ENCODE assay signal across 11 mouse cellular contexts in genomic region chr5:98255760-98256490, GRCm38 (mm10). TPM values are rescaled to one million over a fixed set of nuclear protein-coding genes. Genes with fewer than 3 reads are reported as not detected.
A peak's percentile ranks its signal among the peaks of the same experiment; 100 is the strongest.
DNase-seq lines count a peak whose midpoint lies in the region; ATAC-seq and TF ChIP-seq lines count a peak whose summit lies in the region.
"Had no signal": no experiment of that assay in that cellular context is flagged by ENCODE, and none has a peak within 500 bp of the region (broad histone marks: within the 10 kb centered on the region; RNA-seq: fewer than 3 reads in every experiment).

No protein-coding gene starts in this region.

- H3K27ac ChIP-seq in ES-E14 (ENCODE audit: insufficient read depth, low read depth, low read length, poor library complexity, severe bottlenecking) = no peak overlapping the region
- H3K27ac ChIP-seq in forebrain, embryonic 10.5 days = no peak overlapping the region
- no peak overlapping the region for H3K27ac ChIP-seq in midbrain, embryonic 10.5 days (replicated peaks)
- H3K27ac ChIP-seq in stomach, postnatal 0 days (replicated peaks) = no peak overlapping the region
- H3K27ac ChIP-seq: gastrocnemius, adult 2 months; liver, embryonic 13.5 days had no signal

- H3K9me3 ChIP-seq in ES-E14 (ENCODE audit: control insufficient read depth, insufficient read depth, low read depth, low read length) = no peaks in the 10 kb centered on the region
- no peaks in the 10 kb centered on the region for H3K9me3 ChIP-seq in forebrain, embryonic 10.5 days
- H3K9me3 ChIP-seq in midbrain, embryonic 10.5 days (replicated peaks) = no peaks in the 10 kb centered on the region
- H3K9me3 ChIP-seq in stomach, postnatal 0 days (ENCODE audit: control insufficient read depth, low read length) = no peaks in the 10 kb centered on the region
- H3K9me3 ChIP-seq: liver, embryonic 13.5 days had no signal

- H3K36me3 ChIP-seq in ES-E14 (ENCODE audit: control insufficient read depth, insufficient read depth, low read length, poor library complexity, severe bottlenecking) = no peaks in the 10 kb centered on the region
- H3K36me3 ChIP-seq in forebrain, embryonic 10.5 days (replicated peaks) = no peaks in the 10 kb centered on the region
- H3K36me3 ChIP-seq in midbrain, embryonic 10.5 days = no peaks in the 10 kb centered on the region
- no peaks in the 10 kb centered on the region for H3K36me3 ChIP-seq in stomach, postnatal 0 days (ENCODE audit: control insufficient read depth, insufficient read depth, low read length)
- H3K36me3 ChIP-seq: liver, embryonic 13.5 days had no signal

- no peak overlapping the region for H3K9ac ChIP-seq in ES-E14 (ENCODE audit: insufficient read depth, low read depth, low read length, poor library complexity, severe bottlenecking)
- no peak overlapping the region for H3K9ac ChIP-seq in stomach, postnatal 0 days (ENCODE audit: low read length)
- H3K9ac ChIP-seq: liver, embryonic 13.5 days had no signal

- TF ChIP-seq EP300 in stomach, postnatal 0 days (optimal IDR thresholded peaks at IDR 0.05) = no peak

- no peak for TF ChIP-seq CTCF in brain, embryonic 14.5 days (IDR thresholded peaks at IDR 0.05; ENCODE audit: borderline replicate concordance, extremely low read depth, insufficient read depth, insufficient read length)
- no peak for TF ChIP-seq CTCF in stomach, postnatal 0 days (IDR thresholded peaks at IDR 0.05; ENCODE audit: low read depth)

- peaks cover 78% of the 10 kb centered on the region for H3K27me3 ChIP-seq in forebrain, embryonic 10.5 days (ENCODE audit: poor library complexity, severe bottlenecking)
- peaks cover 77% of the 10 kb centered on the region for H3K27me3 ChIP-seq in midbrain, embryonic 10.5 days (ENCODE audit: low read depth, poor library complexity, severe bottlenecking)
- H3K27me3 ChIP-seq in stomach, postnatal 0 days (ENCODE audit: control insufficient read depth, insufficient read depth, low read length) = peaks cover 2% of the 10 kb centered on the region; the same call in 1 of the 2 replicates

- peaks cover 0 to 6% of the 10 kb centered on the region in 2 experiments; a peak in 1 of 4 replicates for H3K4me1 ChIP-seq in ES-E14 (ENCODE audit: control insufficient read depth in 2 of 2, insufficient read depth in 2 of 2, low read length in 2 of 2, poor library complexity in 1 of 2)
- H3K4me1 ChIP-seq in forebrain, embryonic 10.5 days = peaks cover 24% of the 10 kb centered on the region
- H3K4me1 ChIP-seq in midbrain, embryonic 10.5 days = peaks cover 23% of the 10 kb centered on the region
- no peaks in the 10 kb centered on the region for H3K4me1 ChIP-seq in stomach, postnatal 0 days (replicated peaks; ENCODE audit: control insufficient read depth, insufficient read depth)
- H3K4me1 ChIP-seq: liver, embryonic 13.5 days had no signal

- H3K4me3 ChIP-seq in ES-E14 (ENCODE audit: insufficient read depth in 1 of 2, low read depth in 1 of 2, low read length in 2 of 2, poor library complexity in 1 of 2, severe bottlenecking in 1 of 2) = peak overlapping the region in 1 of 2 experiments; percentile 9; a peak in 1 of 4 replicates
- H3K4me3 ChIP-seq in forebrain, embryonic 10.5 days = peak overlapping the region; percentile 23; the same call in 1 of the 2 replicates
- H3K4me3 ChIP-seq in midbrain, embryonic 10.5 days = no peak overlapping the region
- no peak overlapping the region for H3K4me3 ChIP-seq in stomach, postnatal 0 days (ENCODE audit: low read depth, low read length)
- H3K4me3 ChIP-seq: gastrocnemius, adult 2 months; liver, embryonic 13.5 days had no signal

- no peak for TF ChIP-seq POLR2A in brain, embryonic 14.5 days (IDR thresholded peaks at IDR 0.05; ENCODE audit: borderline replicate concordance, extremely low read depth, insufficient read depth, insufficient read length, poor library complexity, severe bottlenecking)

- WGBS in forebrain, embryonic 10.5 days = 3% methylated on average over 18 of the region's 18 CpGs
- WGBS in midbrain, embryonic 10.5 days = 4% methylated on average over 18 of the region's 18 CpGs
- WGBS in stomach, postnatal 0 days = 16% methylated on average over 18 of the region's 18 CpGs

- peak; percentile 65 for DNase-seq in ES-E14 (ENCODE audit: low read depth, low spot score)
- DNase-seq in brain, embryonic 14.5 days (ENCODE audit: low read depth) = peak; percentile 25
- peak; percentile 32 for DNase-seq in forebrain, embryonic 10.5 days (ENCODE audit: extremely low spot score, low spot score)
- DNase-seq in midbrain, embryonic 10.5 days (ENCODE audit: low spot score) = peak; percentile 31
- DNase-seq in ovary, postnatal 14 days (ENCODE audit: low spot score) = no peak
- no peak for DNase-seq in kidney, postnatal 14 days
- no peak for DNase-seq in stomach, postnatal 0 days (ENCODE audit: low spot score)
- DNase-seq: gastrocnemius, adult 2 months; liver, embryonic 13.5 days; right cerebral cortex, postnatal 25 days had no signal

- in situ Hi-C loops in ES-E14 (cut with MboI; ENCODE audit: low sequenced_read_pairs in 2 of 2, unreplicated experiment in 2 of 2) = loop anchor here in 1 of 2 experiments (10.0 kb wide), 1 partner anchor 71 kb away; no protein-coding TSS in a partner anchor

- ATAC-seq in stomach, postnatal 0 days (ENCODE audit: low FRiP score, low TSS enrichment) = no peak
- ATAC-seq: activated CD4-positive, CD25-positive, alpha-beta regulatory T cell, adult 4 months had no signal

- H3K4me2 ChIP-seq in stomach, postnatal 0 days (replicated peaks; ENCODE audit: low read depth) = no peak overlapping the region
- H3K4me2 ChIP-seq: liver, embryonic 13.5 days had no signal

TF ChIP-seq in ES-E14, 5 proteins besides CTCF, POLR2A, EP300 and RAD21:
- TF ChIP-seq HCFC1 (IDR thresholded peaks at IDR 0.05; ENCODE audit: borderline replicate concordance, insufficient read depth, low read length) (no peak), ZC3H11A (IDR thresholded peaks at IDR 0.05; ENCODE audit: borderline replicate concordance, low read depth, low read length) (no peak), MAFK (IDR thresholded peaks at IDR 0.05; ENCODE audit: insufficient read depth, low read depth, low read length) (no peak), ZNF384 (IDR thresholded peaks at IDR 0.05; ENCODE audit: low read depth, low read length) (no peak), CHD2 (IDR thresholded peaks at IDR 0.05; ENCODE audit: low read depth, low read length) (no peak)

RNA-seq across cellular contexts. Expression of gene Fgf5, which starts 1.9 kb away (rescaled TPM):
- 0.74 and 1.1 TPM in 2 replicates for total RNA-seq in ES-E14 (2012; rRNA removed)
- 0.33 and 0.43 TPM in 2 replicates for polyA plus RNA-seq in brain, embryonic 14.5 days (2012; rRNA removed)
- not detected in 2 replicates for polyA plus RNA-seq in forebrain, embryonic 10.5 days (2016; fragmentation: Nextera tagmentation; extraction: Ambion mirVana)
- polyA plus RNA-seq in midbrain, embryonic 10.5 days (2016; fragmentation: Nextera tagmentation; extraction: Ambion mirVana) = 0.07 and 0.10 TPM in 2 replicates
- polyA plus RNA-seq in stomach, postnatal 0 days (2015; fragmentation: Nextera tagmentation; extraction: Ambion mirVana) = 0.39 and 0.55 TPM in 2 replicates
- polyA plus RNA-seq: activated CD4-positive, CD25-positive, alpha-beta regulatory T cell, adult 4 months had no signal

Comparison
In these comparisons a context has a peak if more than half of its experiments do, and no peak if none do; other contexts are left out.
1. DNase-seq: peak in ES-E14 (single experiment), brain, embryonic 14.5 days (single experiment), forebrain, embryonic 10.5 days (single experiment) and midbrain, embryonic 10.5 days (single experiment); none in ovary, postnatal 14 days (single experiment), kidney, postnatal 14 days (single experiment) and stomach, postnatal 0 days (single experiment).